Mouse (Mus musculus) midbrain, embryonic 13.5 days (tissue): ENCODE data around the gene Gfra1. TPM values are rescaled to one million over a fixed set of nuclear protein-coding genes. Genes with fewer than 3 reads are reported as not detected.

ENCODE experiments used
- ATAC-seq: fragments of 200-750 bp; cut with Nextera tagmentation; 2 replicates; pipeline ENCODE4 v1.8.0; 2017; ENCODE audit warnings: mild to moderate bottlenecking, moderate TSS enrichment, moderate library complexity
- H3K27ac ChIP-seq: fragments of 300-500 bp; sonication (generic); 2 replicates; pipeline ENCODE4 v1.5.1; 2015; ENCODE audit warnings: inconsistent platforms, mild to moderate bottlenecking, moderate library complexity
- H3K27me3 ChIP-seq: fragments of 300-500 bp; sonication (generic); 2 replicates; pipeline ENCODE4 v1.6.1; 2015; ENCODE audit warnings: mild to moderate bottlenecking, inconsistent platforms
- H3K36me3 ChIP-seq: fragments of 300-500 bp; sonication (generic); 2 replicates; pipeline ENCODE4 v1.6.1; 2015; ENCODE audit warnings: mild to moderate bottlenecking, inconsistent platforms
- H3K4me1 ChIP-seq: fragments of 300-500 bp; sonication (generic); replicated peaks from 2 replicates; pipeline ENCODE4 v1.6.1; 2015; ENCODE audit warnings: inconsistent platforms
- H3K4me2 ChIP-seq: fragments of 300-500 bp; sonication (generic); replicated peaks from 2 replicates; pipeline ENCODE4 v1.6.1; 2015; ENCODE audit warnings: moderate library complexity, mild to moderate bottlenecking, inconsistent platforms
- H3K4me3 ChIP-seq: fragments of 300-500 bp; sonication (generic); replicated peaks from 2 replicates; pipeline ENCODE4 v1.5.1; 2015; ENCODE audit warnings: mild to moderate bottlenecking, inconsistent platforms
- H3K9ac ChIP-seq: fragments of 300-500 bp; sonication (generic); replicated peaks from 2 replicates; pipeline ENCODE4 v1.6.1; 2015; ENCODE audit warnings: mild to moderate bottlenecking, inconsistent platforms
- H3K9me3 ChIP-seq: fragments of 300-500 bp; sonication (generic); 2 replicates; pipeline ENCODE4 v1.6.1; 2016; ENCODE audit warnings: mild to moderate bottlenecking, inconsistent platforms
- WGBS: fragments of 180-500 bp; shearing (Covaris S2); methylation state at CpG from one replicate; pipeline ENCODE4 v1.1.7; 2015; 5-methylcytosine and 5-hydroxymethylcytosine counted together
- polyA plus RNA-seq: library from polyadenylated mRNA; unstranded; fragments of >200 nt; fragmentation: Nextera tagmentation; extraction: Ambion mirVana; gene quantifications from 2 replicates; pipeline ENCODE4 v1.2.1, GENCODE M21; 2015

The Gfra1 gene
- polyA plus RNA-seq, 1 experiment from 2014 or later, result 47.9 TPM

DNA sequence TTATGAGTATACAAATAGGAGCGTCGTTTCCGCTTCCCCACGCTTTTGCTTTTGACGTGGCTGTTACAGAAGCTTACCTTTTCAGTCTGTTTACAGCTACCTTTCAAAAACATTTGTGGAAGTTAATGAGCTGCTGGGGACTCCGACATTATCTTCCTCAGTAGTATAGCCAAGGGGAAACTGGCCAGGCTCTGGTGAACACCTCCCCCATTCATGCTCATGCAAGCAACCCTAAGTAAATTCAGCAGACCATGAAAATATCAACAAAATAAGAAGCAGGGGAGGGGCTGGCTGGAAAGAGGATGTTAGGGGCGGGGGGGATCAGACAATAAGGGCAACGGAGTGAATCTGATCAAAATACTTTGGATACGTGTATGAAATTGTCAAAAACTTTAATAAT lies 228.0 kb downstream of the Gfra1 start:
- no peak overlapping the region for H3K4me2 ChIP-seq
- ATAC-seq, result no peak
- H3K4me1 ChIP-seq, result peaks cover 25% of the 10 kb centered on the region; the same call in 1 of the 2 replicates
- H3K9me3 ChIP-seq, result no peaks in the 10 kb centered on the region
- H3K36me3 ChIP-seq, result no peaks in the 10 kb centered on the region
- H3K4me3 ChIP-seq, result no peak overlapping the region
- no peak overlapping the region for H3K9ac ChIP-seq
- WGBS, result 55% methylated on average over 9 of the region's 9 CpGs
- H3K27ac ChIP-seq, result no peak overlapping the region
- no peaks in the 10 kb centered on the region for H3K27me3 ChIP-seq

- Histone ChIP-seq H3K36me3 (no peaks in the 10 kb centered on the region), H3K4me3 (no peak overlapping the region), H3K27ac (peak overlapping the region; percentile 16; the same call in 1 of the 2 replicates), H3K4me2 (no peak overlapping the region), H3K27me3 (peaks cover 3% of the 10 kb centered on the region; the same call in 1 of the 2 replicates), H3K9me3 (no peaks in the 10 kb centered on the region), H3K9ac (no peak overlapping the region), H3K4me1 (peaks cover 23% of the 10 kb centered on the region; the same call in 1 of the 2 replicates)
- no peak for ATAC-seq
- 53% methylated on average over 3 of the region's 3 CpGs for WGBS
Observed at GRCm38 (mm10) chr19:58226882-58227281, 228.8 kb downstream of the Gfra1 start.

- Histone ChIP-seq H3K9me3 (no peaks in the 10 kb centered on the region), H3K27me3 (peaks cover 6% of the 10 kb centered on the region; the same call in 1 of the 2 replicates), H3K4me3 (no peak overlapping the region), H3K9ac (no peak overlapping the region), H3K4me1 (0 out of 2 replicates have a peak, but pooled peaks cover 5% of the 10 kb centered on the region), H3K27ac (no peak overlapping the region), H3K4me2 (no peak overlapping the region), H3K36me3 (no peaks in the 10 kb centered on the region)
- WGBS, result 70% methylated on average over 25 of the region's 25 CpGs
- ATAC-seq, result no peak
Observed at GRCm38 (mm10) chr19:58220061-58220831, 235.5 kb downstream of the Gfra1 start.

DNA sequence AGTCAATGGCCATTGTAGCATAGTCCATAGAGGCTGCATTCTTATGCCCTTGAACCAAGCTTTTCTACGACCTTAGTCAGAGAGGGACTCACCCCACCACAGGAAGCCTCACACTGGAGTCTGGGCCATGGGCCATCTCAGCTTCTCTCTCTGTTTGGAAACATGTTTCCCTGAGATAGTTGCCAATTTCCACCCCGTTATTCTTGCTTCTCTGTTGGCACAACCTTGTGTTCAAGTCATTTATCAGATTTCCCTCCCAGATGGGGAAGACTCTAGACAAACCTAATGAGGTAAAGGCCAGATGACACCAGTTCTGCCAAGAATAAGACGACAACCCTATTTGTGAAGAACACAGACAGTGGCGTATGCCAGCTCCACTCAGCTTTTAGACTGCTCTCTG lies 238.1 kb downstream of the Gfra1 start:
- 88% methylated on average over 4 of the region's 4 CpGs for WGBS
- 0 out of 2 replicates have a peak, but pooled peaks cover 3% of the 10 kb centered on the region for H3K4me1 ChIP-seq
- ATAC-seq, result no peak
- peaks cover 6% of the 10 kb centered on the region; the same call in 1 of the 2 replicates for H3K27me3 ChIP-seq
- no peak overlapping the region for H3K4me2 ChIP-seq
- no peak overlapping the region for H3K4me3 ChIP-seq
- no peak overlapping the region for H3K9ac ChIP-seq
- no peaks in the 10 kb centered on the region for H3K36me3 ChIP-seq
- no peaks in the 10 kb centered on the region for H3K9me3 ChIP-seq
- no peak overlapping the region for H3K27ac ChIP-seq

DNA sequence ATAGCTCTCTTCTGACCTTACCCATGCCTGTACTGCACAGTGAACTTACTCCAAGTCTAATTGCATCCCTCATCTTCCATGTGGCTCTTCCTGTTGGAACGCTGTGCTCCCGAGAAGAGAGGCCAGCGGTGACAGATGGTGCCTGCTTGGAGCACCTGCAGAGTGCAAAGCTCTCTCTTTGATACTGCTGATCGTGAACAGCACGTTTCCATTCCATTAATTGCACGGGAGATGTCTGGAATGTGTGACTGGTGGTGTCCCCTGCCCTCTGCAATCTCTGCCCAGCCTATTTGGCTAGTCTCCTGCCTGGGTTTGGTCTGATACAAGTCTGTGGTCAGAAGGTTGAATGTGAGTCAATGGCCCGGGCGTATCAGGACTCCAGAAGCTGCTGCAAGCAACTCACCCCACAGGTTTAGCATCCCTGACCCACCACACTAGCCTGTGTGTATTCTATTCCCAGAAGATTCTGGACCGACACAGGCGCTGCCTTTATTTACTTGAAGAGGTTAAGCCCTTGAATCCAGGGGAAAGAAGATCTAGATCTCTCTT lies 249.1 kb downstream of the Gfra1 start:
- 77% methylated on average over 10 of the region's 10 CpGs for WGBS
- ATAC-seq, result no peak
- no peak overlapping the region for H3K4me2 ChIP-seq

GRCm38 (mm10) chr19:58205470-58205869 lies 250.2 kb downstream of the Gfra1 start:
- peaks cover 24% of the 10 kb centered on the region for H3K4me1 ChIP-seq
- no peak overlapping the region for H3K4me2 ChIP-seq
- no peaks in the 10 kb centered on the region for H3K9me3 ChIP-seq
- 78% methylated on average over 7 of the region's 7 CpGs for WGBS
- no peak overlapping the region for H3K27ac ChIP-seq
- H3K36me3 ChIP-seq, result no peaks in the 10 kb centered on the region
- H3K27me3 ChIP-seq, result no peaks in the 10 kb centered on the region
- H3K4me3 ChIP-seq, result no peak overlapping the region
- no peak overlapping the region for H3K9ac ChIP-seq
- ATAC-seq, result no peak

More for the DNA sequence above, 249.1 kb downstream of the Gfra1 start:
- Histone ChIP-seq H3K27me3 (no peaks in the 10 kb centered on the region), H3K27ac (no peak overlapping the region), H3K9me3 (no peaks in the 10 kb centered on the region), H3K4me3 (no peak overlapping the region), H3K36me3 (no peaks in the 10 kb centered on the region), H3K9ac (no peak overlapping the region), H3K4me1 (peaks cover 24% of the 10 kb centered on the region)

- Histone ChIP-seq H3K4me3 (no peak overlapping the region), H3K9me3 (no peaks in the 10 kb centered on the region), H3K27me3 (no peaks in the 10 kb centered on the region), H3K4me1 (peaks cover 24% of the 10 kb centered on the region), H3K27ac (no peak overlapping the region), H3K9ac (no peak overlapping the region), H3K4me2 (no peak overlapping the region), H3K36me3 (no peaks in the 10 kb centered on the region)
- WGBS, result 87% methylated on average over 5 of the region's 5 CpGs
- no peak for ATAC-seq
Observed at GRCm38 (mm10) chr19:58202627-58203026, 253.1 kb downstream of the Gfra1 start.

DNA sequence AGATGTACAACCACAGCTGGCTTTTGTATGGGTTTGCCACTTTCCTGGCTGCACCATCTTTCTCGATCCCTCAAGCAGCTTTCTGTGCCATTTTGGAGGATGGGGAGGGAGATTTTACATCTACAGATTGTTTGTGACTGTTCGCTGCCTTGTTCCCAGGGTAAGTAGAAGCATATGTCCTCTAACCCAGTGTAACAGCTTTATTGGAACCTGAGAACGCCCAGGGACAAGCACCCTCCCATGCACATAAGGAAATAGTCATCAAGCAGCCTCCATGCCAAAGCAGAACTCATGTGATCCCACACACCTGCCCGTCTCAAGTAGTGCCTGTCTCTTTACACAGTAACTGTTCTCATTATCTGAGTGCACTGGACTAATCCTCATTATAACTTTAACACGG lies 256.0 kb downstream of the Gfra1 start:
- H3K36me3 ChIP-seq, result no peaks in the 10 kb centered on the region
- H3K9me3 ChIP-seq, result no peaks in the 10 kb centered on the region
- peaks cover 18% of the 10 kb centered on the region for H3K4me1 ChIP-seq
- 76% methylated on average over 5 of the region's 5 CpGs for whole genome bisulfite sequencing
- no peaks in the 10 kb centered on the region for H3K27me3 ChIP-seq
- no peak overlapping the region for H3K4me3 ChIP-seq
- no peak overlapping the region for H3K9ac ChIP-seq
- no peak overlapping the region for H3K4me2 ChIP-seq
- no peak for ATAC-seq
- H3K27ac ChIP-seq, result no peak overlapping the region

- Histone ChIP-seq H3K4me2 (no peak overlapping the region), H3K27me3 (no peaks in the 10 kb centered on the region), H3K27ac (no peak overlapping the region), H3K4me1 (no peaks in the 10 kb centered on the region), H3K9me3 (no peaks in the 10 kb centered on the region), H3K36me3 (no peaks in the 10 kb centered on the region), H3K4me3 (no peak overlapping the region), H3K9ac (no peak overlapping the region)
- no peak for ATAC-seq
- 83% methylated on average over 7 of the region's 7 CpGs for WGBS
Observed at GRCm38 (mm10) chr19:58193733-58194456, 261.8 kb downstream of the Gfra1 start.

- Histone ChIP-seq H3K4me2 (no peak overlapping the region), H3K36me3 (no peaks in the 10 kb centered on the region), H3K9me3 (no peaks in the 10 kb centered on the region), H3K9ac (no peak overlapping the region), H3K4me3 (no peak overlapping the region), H3K27me3 (no peaks in the 10 kb centered on the region), H3K4me1 (no peaks in the 10 kb centered on the region), H3K27ac (no peak overlapping the region)
- WGBS, result 86% methylated on average over 2 of the region's 2 CpGs
- no peak for ATAC-seq
Observed at GRCm38 (mm10) chr19:58190947-58191346, 264.8 kb downstream of the Gfra1 start.

GRCm38 (mm10) chr19:58186558-58186957 lies 269.2 kb downstream of the Gfra1 start:
- WGBS, result 68% methylated on average over 4 of the region's 4 CpGs
- no peak for ATAC-seq

More at GRCm38 (mm10) chr19:58186558-58186957, 269.2 kb downstream of the Gfra1 start:
- no peak overlapping the region for H3K27ac ChIP-seq
- H3K9ac ChIP-seq, result no peak overlapping the region
- no peaks in the 10 kb centered on the region for H3K36me3 ChIP-seq
- H3K27me3 ChIP-seq, result peaks cover 2% of the 10 kb centered on the region; the same call in 1 of the 2 replicates
- H3K9me3 ChIP-seq, result no peaks in the 10 kb centered on the region
- no peaks in the 10 kb centered on the region for H3K4me1 ChIP-seq
- no peak overlapping the region for H3K4me2 ChIP-seq
- no peak overlapping the region for H3K4me3 ChIP-seq
